Mouse (Mus musculus): Measurements from ENCODE around the gene Cryba4. TPM values are rescaled to one million over a fixed set of nuclear protein-coding genes. Genes with fewer than 3 reads are reported as not detected.

Gene Cryba4
- polyA plus RNA-seq, 1 experiment from 2014 or later: 0.79 TPM

- Histone ChIP-seq H3K9ac (replicated peaks; ENCODE audit: low read depth, low read length) (no peak overlapping the region), H3K4me3 (ENCODE audit: low read depth, low read length) (no peak overlapping the region), H3K27me3 (ENCODE audit: control insufficient read depth, insufficient read depth, low read length) (no peaks in the 10 kb centered on the region), H3K4me1 (ENCODE audit: control insufficient read depth, insufficient read depth, low read length) (peaks cover 17% of the 10 kb centered on the region; the same call in 1 of the 2 replicates), H3K36me3 (ENCODE audit: control insufficient read depth, insufficient read depth, low read length) (no peaks in the 10 kb centered on the region), H3K9me3 (ENCODE audit: control insufficient read depth, low read length) (no peaks in the 10 kb centered on the region), H3K4me2 (ENCODE audit: low read depth, low read length) (no peak overlapping the region), H3K27ac (ENCODE audit: low read depth, low read length) (no peak overlapping the region; the same call in 1 of the 2 replicates)
- WGBS: 57% methylated on average over 6 of the region's 6 CpGs
- no peak for ATAC-seq (ENCODE audit: low read depth)
These were observed 39.5 kb downstream of the Cryba4 start for GRCm38 (mm10) chr5:112212711-112213264.

- H3K4me1 ChIP-seq (ENCODE audit: control insufficient read depth, insufficient read depth, low read length): peaks cover 17% of the 10 kb centered on the region; the same call in 1 of the 2 replicates
- H3K9ac ChIP-seq (replicated peaks; ENCODE audit: low read depth, low read length): no peak overlapping the region
- no peak overlapping the region for H3K4me2 ChIP-seq (ENCODE audit: low read depth, low read length)
- H3K4me3 ChIP-seq (ENCODE audit: low read depth, low read length): no peak overlapping the region
- H3K27me3 ChIP-seq (ENCODE audit: control insufficient read depth, insufficient read depth, low read length): no peaks in the 10 kb centered on the region
- H3K9me3 ChIP-seq (ENCODE audit: control insufficient read depth, low read length): no peaks in the 10 kb centered on the region
- H3K27ac ChIP-seq (ENCODE audit: low read depth, low read length): no peak overlapping the region
- H3K36me3 ChIP-seq (ENCODE audit: control insufficient read depth, insufficient read depth, low read length): no peaks in the 10 kb centered on the region
- ATAC-seq (ENCODE audit: low read depth): no peak
- 90% methylated on average over 7 of the region's 7 CpGs for WGBS
These were observed 40.4 kb downstream of the Cryba4 start for GRCm38 (mm10) chr5:112211911-112212310.

- H3K4me1 ChIP-seq (ENCODE audit: control insufficient read depth, insufficient read depth, low read length): peaks cover 8% of the 10 kb centered on the region; the same call in 1 of the 2 replicates
- no peak overlapping the region for H3K27ac ChIP-seq (ENCODE audit: low read depth, low read length)
- H3K9me3 ChIP-seq (ENCODE audit: control insufficient read depth, low read length): no peaks in the 10 kb centered on the region
- 25% methylated on average over 8 of the region's 8 CpGs for WGBS
- H3K36me3 ChIP-seq (ENCODE audit: control insufficient read depth, insufficient read depth, low read length): no peaks in the 10 kb centered on the region
- H3K4me3 ChIP-seq (ENCODE audit: low read depth, low read length): no peak overlapping the region
- no peak overlapping the region for H3K9ac ChIP-seq (replicated peaks; ENCODE audit: low read depth, low read length)
- no peak for ATAC-seq (ENCODE audit: low read depth)
- no peaks in the 10 kb centered on the region for H3K27me3 ChIP-seq (ENCODE audit: control insufficient read depth, insufficient read depth, low read length)
- no peak overlapping the region for H3K4me2 ChIP-seq (ENCODE audit: low read depth, low read length)
These were observed 42.2 kb downstream of the Cryba4 start for GRCm38 (mm10) chr5:112210104-112210503.

DNA sequence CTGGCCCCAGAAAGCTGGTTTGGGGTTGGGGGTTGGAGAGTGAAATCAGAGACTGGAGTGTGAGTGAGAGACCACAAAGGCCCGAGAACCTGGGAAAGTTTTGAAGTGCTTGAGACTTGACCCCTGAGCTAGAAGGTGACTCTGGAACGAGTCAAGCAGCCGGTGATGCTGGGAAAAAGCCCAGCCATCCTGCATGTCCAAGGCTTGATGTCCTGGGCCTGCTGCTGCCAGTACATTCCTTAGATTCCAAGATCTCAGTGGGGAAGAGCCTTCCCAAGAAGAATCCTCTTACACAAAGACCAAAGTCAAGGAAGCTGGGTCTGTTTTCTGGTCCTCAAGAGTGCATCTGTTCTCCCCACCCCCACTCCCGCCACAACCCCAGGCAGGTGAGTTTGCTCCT is 44.0 kb downstream of the Cryba4 start:
- 58% methylated on average over 4 of the region's 4 CpGs for WGBS
- Histone ChIP-seq H3K4me1 (ENCODE audit: control insufficient read depth, insufficient read depth, low read length) (peaks cover 6% of the 10 kb centered on the region; the same call in 1 of the 2 replicates), H3K36me3 (ENCODE audit: control insufficient read depth, insufficient read depth, low read length) (no peaks in the 10 kb centered on the region), H3K27me3 (ENCODE audit: control insufficient read depth, insufficient read depth, low read length) (no peaks in the 10 kb centered on the region), H3K9me3 (ENCODE audit: control insufficient read depth, low read length) (no peaks in the 10 kb centered on the region), H3K9ac (replicated peaks; ENCODE audit: low read depth, low read length) (no peak overlapping the region), H3K4me3 (ENCODE audit: low read depth, low read length) (no peak overlapping the region), H3K4me2 (ENCODE audit: low read depth, low read length) (no peak overlapping the region), H3K27ac (ENCODE audit: low read depth, low read length) (no peak overlapping the region)
- no peak for ATAC-seq (ENCODE audit: low read depth)

GRCm38 (mm10) chr5:112206543-112207255 is 45.6 kb downstream of the Cryba4 start:
- ATAC-seq (ENCODE audit: low read depth): no peak
- no peak overlapping the region for H3K4me2 ChIP-seq (ENCODE audit: low read depth, low read length)

GRCm38 (mm10) chr5:112199656-112200055 is 52.7 kb downstream of the Cryba4 start:
- Histone ChIP-seq H3K27ac (ENCODE audit: low read depth, low read length) (no peak overlapping the region), H3K27me3 (ENCODE audit: control insufficient read depth, insufficient read depth, low read length) (no peaks in the 10 kb centered on the region), H3K36me3 (ENCODE audit: control insufficient read depth, insufficient read depth, low read length) (no peaks in the 10 kb centered on the region), H3K9ac (replicated peaks; ENCODE audit: low read depth, low read length) (no peak overlapping the region), H3K4me1 (ENCODE audit: control insufficient read depth, insufficient read depth, low read length) (no peaks in the 10 kb centered on the region), H3K9me3 (ENCODE audit: control insufficient read depth, low read length) (no peaks in the 10 kb centered on the region), H3K4me2 (ENCODE audit: low read depth, low read length) (no peak overlapping the region), H3K4me3 (ENCODE audit: low read depth, low read length) (no peak overlapping the region)
- WGBS: 90% methylated on average over 6 of the region's 6 CpGs
- no peak for ATAC-seq (ENCODE audit: low read depth)

More at GRCm38 (mm10) chr5:112206543-112207255, 45.6 kb downstream of the Cryba4 start:
- WGBS: 28% methylated on average over 16 of the region's 16 CpGs
- Histone ChIP-seq H3K36me3 (ENCODE audit: control insufficient read depth, insufficient read depth, low read length) (no peaks in the 10 kb centered on the region), H3K4me3 (ENCODE audit: low read depth, low read length) (no peak overlapping the region), H3K4me1 (ENCODE audit: control insufficient read depth, insufficient read depth, low read length) (no peaks in the 10 kb centered on the region; the same call in 1 of the 2 replicates), H3K9ac (replicated peaks; ENCODE audit: low read depth, low read length) (no peak overlapping the region), H3K27ac (ENCODE audit: low read depth, low read length) (no peak overlapping the region), H3K27me3 (ENCODE audit: control insufficient read depth, insufficient read depth, low read length) (no peaks in the 10 kb centered on the region), H3K9me3 (ENCODE audit: control insufficient read depth, low read length) (no peaks in the 10 kb centered on the region)

Other genes with a start within 250 kb of the Cryba4 start
- 3.4 and 4.5 TPM in 2 replicates for gene Crybb1, start 3.3 kb upstream of the Cryba4 start, polyA plus RNA-seq (2014; fragmentation: Nextera tagmentation; extraction: Ambion mirVana)
- gene Tpst2, start 24.2 kb upstream of the Cryba4 start, polyA plus RNA-seq (2014; fragmentation: Nextera tagmentation; extraction: Ambion mirVana): 27.1 and 28.1 TPM in 2 replicates
- 19.6 and 24.7 TPM in 2 replicates for gene Tfip11, start 73.8 kb upstream of the Cryba4 start, polyA plus RNA-seq (2014; fragmentation: Nextera tagmentation; extraction: Ambion mirVana)
- 61.6 and 71.9 TPM in 2 replicates for gene Srrd, start 90.5 kb upstream of the Cryba4 start, polyA plus RNA-seq (2014; fragmentation: Nextera tagmentation; extraction: Ambion mirVana)
- gene Hps4, start 90.6 kb upstream of the Cryba4 start, polyA plus RNA-seq (2014; fragmentation: Nextera tagmentation; extraction: Ambion mirVana): 37.5 and 42.9 TPM in 2 replicates
- gene Gm6583, start 103.5 kb upstream of the Cryba4 start, polyA plus RNA-seq (2014; fragmentation: Nextera tagmentation; extraction: Ambion mirVana): 0.12 and 0.44 TPM in 2 replicates
- 49.5 and 58.7 TPM in 2 replicates for gene Asphd2, start 142.3 kb upstream of the Cryba4 start, polyA plus RNA-seq (2014; fragmentation: Nextera tagmentation; extraction: Ambion mirVana)
- gene Gm6588, start 196.9 kb upstream of the Cryba4 start, polyA plus RNA-seq (2014; fragmentation: Nextera tagmentation; extraction: Ambion mirVana): 0.37 and 0.71 TPM in 2 replicates

Measured in neural tube, embryonic 14.5 days (tissue).